Comparison of ENCODE assay signal across 9 mouse cellular contexts in the genomic region with DNA sequence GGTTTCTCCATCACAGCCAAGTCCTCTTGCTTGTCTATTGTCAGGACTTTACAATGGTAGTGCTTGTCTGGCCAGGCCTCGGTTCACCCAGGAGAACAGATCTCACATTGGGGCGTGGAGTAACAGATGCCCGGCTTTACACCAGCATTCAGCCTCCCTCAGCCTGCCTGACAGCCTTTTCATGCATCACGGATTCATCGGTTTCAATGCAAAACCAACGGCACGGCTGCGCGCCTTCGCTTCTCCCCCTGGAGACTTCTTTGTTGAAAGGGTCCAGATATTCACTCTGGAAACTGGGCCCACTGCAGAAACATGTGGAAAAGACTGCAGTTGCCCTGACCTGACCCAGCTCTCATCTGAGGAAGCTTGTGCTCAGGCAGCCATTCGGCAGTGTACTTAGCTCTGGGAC.
DNase-seq lines count a peak whose midpoint lies in the region; ATAC-seq and TF ChIP-seq lines count a peak whose summit lies in the region.
"Had no signal": no experiment of that assay in that cellular context is flagged by ENCODE, and none has a peak within 500 bp of the region (broad histone marks: within the 10 kb centered on the region; RNA-seq: fewer than 3 reads in every experiment).

No protein-coding gene starts in this region.

- no peaks in the 10 kb centered on the region for H3K27me3 ChIP-seq in embryonic facial prominence, embryonic 14.5 days (replicated peaks; ENCODE audit: control insufficient read depth, insufficient read depth, low read length)
- no peaks in the 10 kb centered on the region for H3K27me3 ChIP-seq in neural tube, embryonic 14.5 days (ENCODE audit: control insufficient read depth, insufficient read depth, low read length)
- H3K27me3 ChIP-seq: liver, embryonic 15.5 days had no signal

- no peaks in the 10 kb centered on the region for H3K4me1 ChIP-seq in embryonic facial prominence, embryonic 14.5 days (ENCODE audit: control insufficient read depth, insufficient read depth, low read length)
- no peaks in the 10 kb centered on the region; the same call in 1 of the 2 replicates for H3K4me1 ChIP-seq in neural tube, embryonic 14.5 days (ENCODE audit: control insufficient read depth, insufficient read depth, low read length)
- H3K4me1 ChIP-seq: liver, embryonic 15.5 days had no signal

- H3K9me3 ChIP-seq in embryonic facial prominence, embryonic 14.5 days (ENCODE audit: control insufficient read depth, low read length), result no peaks in the 10 kb centered on the region
- H3K9me3 ChIP-seq in neural tube, embryonic 14.5 days (ENCODE audit: control insufficient read depth, low read length), result no peaks in the 10 kb centered on the region
- H3K9me3 ChIP-seq: liver, embryonic 15.5 days had no signal

- TF ChIP-seq CTCF in layer of hippocampus, adult 2 months (conservative IDR thresholded peaks at IDR 0.05), result no peak

- H3K4me3 ChIP-seq in embryonic facial prominence, embryonic 14.5 days (ENCODE audit: low read depth, low read length), result no peak overlapping the region
- peak overlapping the region; percentile 36; the same call in 1 of the 2 replicates for H3K4me3 ChIP-seq in layer of hippocampus, adult 2 months
- no peak overlapping the region for H3K4me3 ChIP-seq in neural tube, embryonic 14.5 days (ENCODE audit: low read depth, low read length)
- H3K4me3 ChIP-seq: liver, embryonic 15.5 days had no signal

- WGBS in embryonic facial prominence, embryonic 14.5 days, result 36% methylated on average over 11 of the region's 11 CpGs
- 24% methylated on average over 11 of the region's 11 CpGs for WGBS in neural tube, embryonic 14.5 days

- 0 out of 2 replicates have a peak overlapping the region, but pooled peaks have one; percentile 5 for H3K9ac ChIP-seq in embryonic facial prominence, embryonic 14.5 days (ENCODE audit: low read depth, low read length)
- H3K9ac ChIP-seq in neural tube, embryonic 14.5 days (replicated peaks; ENCODE audit: low read depth, low read length), result no peak overlapping the region
- H3K9ac ChIP-seq: liver, embryonic 15.5 days had no signal

- DNase-seq in cerebellum, adult 9-11 months, result peak; percentile 4
- no peak for DNase-seq in cerebellum, adult 8-10 months
- peak; percentile 53 for DNase-seq in embryonic facial prominence, embryonic 14.5 days (ENCODE audit: low spot score)
- peak; percentile 10 to 17 for DNase-seq in layer of hippocampus, adult 2 months (ENCODE audit: low spot score in 2 of 2)
- DNase-seq in adrenal gland, postnatal 4 days (ENCODE audit: low spot score in 2 of 2), result no peak
- DNase-seq in urinary bladder, postnatal 14 days (ENCODE audit: low spot score), result no peak

- peak overlapping the region; percentile 24; the same call in 1 of the 2 replicates for H3K4me2 ChIP-seq in embryonic facial prominence, embryonic 14.5 days (ENCODE audit: low read depth, low read length)
- H3K4me2 ChIP-seq in neural tube, embryonic 14.5 days (ENCODE audit: low read depth, low read length), result no peak overlapping the region; the same call in 1 of the 2 replicates
- H3K4me2 ChIP-seq: liver, embryonic 15.5 days had no signal

- no peak overlapping the region for H3K27ac ChIP-seq in embryonic facial prominence, embryonic 14.5 days (replicated peaks; ENCODE audit: low read depth, low read length)
- no peak overlapping the region for H3K27ac ChIP-seq in layer of hippocampus, adult 2 months
- peak overlapping the region; percentile 34; the same call in 1 of the 2 replicates for H3K27ac ChIP-seq in neural tube, embryonic 14.5 days (ENCODE audit: low read depth, low read length)
- H3K27ac ChIP-seq: liver, embryonic 15.5 days had no signal

- no peaks in the 10 kb centered on the region for H3K36me3 ChIP-seq in embryonic facial prominence, embryonic 14.5 days (ENCODE audit: control insufficient read depth, insufficient read depth, low read length)
- no peaks in the 10 kb centered on the region for H3K36me3 ChIP-seq in neural tube, embryonic 14.5 days (ENCODE audit: control insufficient read depth, insufficient read depth, low read length)
- H3K36me3 ChIP-seq: liver, embryonic 15.5 days had no signal

- 0 out of 2 replicates have a peak, but pooled peaks have one; percentile 60 for ATAC-seq in embryonic facial prominence, embryonic 14.5 days (ENCODE audit: low read depth)
- ATAC-seq in neural tube, embryonic 14.5 days (ENCODE audit: low read depth), result peak; percentile 91
- no peak for ATAC-seq in erythroblast, adult 5-6 weeks (replicated peaks; ENCODE audit: low FRiP score, poor library complexity, severe bottlenecking)

Comparison
In these comparisons a context has a peak if more than half of its experiments do, and no peak if none do; other contexts are left out.
1. DNase-seq: peak in cerebellum, adult 9-11 months (single experiment), embryonic facial prominence, embryonic 14.5 days (single experiment) and layer of hippocampus, adult 2 months (2 of 2); none in cerebellum, adult 8-10 months (single experiment), adrenal gland, postnatal 4 days (0 of 2) and urinary bladder, postnatal 14 days (single experiment).